Comparison of ENCODE assay signal across 8 mouse cellular contexts in the genomic region with DNA sequence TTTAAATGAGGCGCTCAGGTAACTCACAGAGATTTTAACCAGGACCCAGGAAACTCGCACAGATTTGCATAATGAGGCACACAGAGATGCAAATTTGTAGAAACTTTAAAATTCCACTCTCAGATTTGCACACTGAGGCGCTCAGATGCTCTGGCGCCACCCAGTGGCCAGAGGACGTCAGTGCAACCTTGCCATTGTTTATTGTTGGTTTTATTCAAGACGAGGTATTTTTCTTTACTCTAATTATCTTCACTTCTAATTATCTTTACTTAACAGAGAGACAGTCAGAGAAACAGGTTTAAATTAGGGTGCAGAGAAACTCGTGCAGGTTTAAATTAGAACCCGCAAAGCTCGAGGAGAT. TPM values are rescaled to one million over a fixed set of nuclear protein-coding genes. Genes with fewer than 3 reads are reported as not detected.
DNase-seq lines count a peak whose midpoint lies in the region; ATAC-seq lines count a peak whose summit lies in the region.
"Not testable (repeated sequence)": the region's sequence is repeated elsewhere in the genome, so short reads cannot be mapped to it uniquely, and the experiment has no call there.

No protein-coding gene starts in this region.

- H3K27ac ChIP-seq in heart, embryonic 10.5 days = not testable (repeated sequence)

- 54% methylated on average over 9 of the region's 9 CpGs for WGBS in heart, embryonic 10.5 days

- DNase-seq in ES-CJ7 (ENCODE audit: low read depth, low spot score) = peak; percentile 98
- peak; percentile 96 for DNase-seq in c-Kit-positive CD71-negative TER-119-negative erythroid progenitor cells, embryonic 14.5 days (ENCODE audit: low read depth)
- peak; percentile 88 for DNase-seq in heart, embryonic 10.5 days (ENCODE audit: low spot score)
- peak; percentile 76 to 81 for DNase-seq in kidney, postnatal 25 days
- peak; percentile 84 for DNase-seq in lung, postnatal 14 days
- DNase-seq in ovary, postnatal 36 days (ENCODE audit: low spot score) = peak; percentile 63
- peak; percentile 88 for DNase-seq in thymus, postnatal 14 days

- H3K4me1 ChIP-seq in heart, embryonic 10.5 days = not testable (repeated sequence)

- 0 out of 2 replicates have a peak, but pooled peaks have one; percentile 18 for ATAC-seq in erythroid progenitor cell, adult 5-6 weeks (replicated peaks; ENCODE audit: low FRiP score, poor library complexity, severe bottlenecking)

- H3K27me3 ChIP-seq in heart, embryonic 10.5 days (ENCODE audit: insufficient read depth, poor library complexity, severe bottlenecking) = not testable (repeated sequence)

- H3K4me3 ChIP-seq in heart, embryonic 10.5 days = not testable (repeated sequence)

- peaks cover 39% of the 10 kb centered on the region for H3K36me3 ChIP-seq in heart, embryonic 10.5 days

- peaks cover 40% of the 10 kb centered on the region for H3K9me3 ChIP-seq in heart, embryonic 10.5 days

RNA-seq across cellular contexts. Expression of a gene that starts 11.2 kb away (rescaled TPM):
- total RNA-seq in erythroid progenitor cell, adult 5-6 weeks (2015; ENCODE audit: low replicate concordance) = 47.4 and 53.7 TPM in 2 replicates
- total RNA-seq in erythroid progenitor cell, adult 5-6 weeks (2017; ENCODE audit: low replicate concordance) = 67.6 and 103 TPM in 2 replicates
- polyA plus RNA-seq in heart, embryonic 10.5 days (2016; fragmentation: Nextera tagmentation; extraction: Ambion mirVana) = 121 and 172 TPM in 2 replicates
